Mouse (Mus musculus): Measurements from ENCODE around the gene Setdb2. TPM values are rescaled to one million over a fixed set of nuclear protein-coding genes. Genes with fewer than 3 reads are reported as not detected.
"Not testable (repeated sequence)": the region's sequence is repeated elsewhere in the genome, so short reads cannot be mapped to it uniquely, and the experiment has no call there.

Gene Setdb2
- polyA plus RNA-seq, 1 experiment from 2014 or later: 13.4 TPM

DNA sequence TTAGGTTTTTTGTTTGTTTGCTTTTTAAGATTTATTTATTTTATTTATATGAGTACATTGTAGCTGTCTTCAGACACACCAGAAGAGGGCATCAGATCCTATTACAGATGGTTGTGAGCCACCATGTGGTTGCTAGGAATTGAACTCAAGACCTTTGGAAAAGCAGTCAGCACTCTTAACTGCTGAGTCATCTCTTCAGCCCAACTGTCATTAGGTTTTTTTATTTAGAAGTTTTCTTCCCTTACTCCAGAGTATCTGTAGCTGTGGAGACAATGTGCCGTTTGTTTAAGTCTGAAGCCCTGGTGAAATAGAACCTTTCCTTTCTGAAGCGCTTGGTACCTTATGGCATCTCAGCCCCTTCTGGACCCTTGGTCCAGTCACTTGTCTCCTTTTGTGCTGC, 25.7 kb downstream of the Setdb2 start:
- H3K9me3 ChIP-seq (ENCODE audit: control insufficient read depth, low read length); ATAC-seq (replicated peaks; ENCODE audit: low FRiP score); H3K36me3 ChIP-seq (ENCODE audit: control insufficient read depth, insufficient read depth, low read length); H3K9ac ChIP-seq (ENCODE audit: low read depth, low read length); H3K4me3 ChIP-seq (ENCODE audit: low read depth, low read length); H3K4me1 ChIP-seq (replicated peaks; ENCODE audit: control insufficient read depth, insufficient read depth, low read length); H3K27ac ChIP-seq (ENCODE audit: low read depth, low read length); H3K4me2 ChIP-seq; DNase-seq (ENCODE audit: low spot score); H3K27me3 ChIP-seq (replicated peaks; ENCODE audit: control insufficient read depth, insufficient read depth, low read length): not testable (repeated sequence)
- 98% methylated on average over 2 of the region's 2 CpGs for WGBS

- DNase-seq (ENCODE audit: low spot score): no peak
- Histone ChIP-seq H3K4me2 (no peak overlapping the region), H3K9ac (ENCODE audit: low read depth, low read length) (no peak overlapping the region), H3K4me1 (replicated peaks; ENCODE audit: control insufficient read depth, insufficient read depth, low read length) (no peaks in the 10 kb centered on the region), H3K9me3 (ENCODE audit: control insufficient read depth, low read length) (no peaks in the 10 kb centered on the region), H3K27ac (ENCODE audit: low read depth, low read length) (no peak overlapping the region), H3K27me3 (replicated peaks; ENCODE audit: control insufficient read depth, insufficient read depth, low read length) (no peaks in the 10 kb centered on the region), H3K4me3 (ENCODE audit: low read depth, low read length) (no peak overlapping the region), H3K36me3 (ENCODE audit: control insufficient read depth, insufficient read depth, low read length) (no peaks in the 10 kb centered on the region)
- no peak for ATAC-seq (replicated peaks; ENCODE audit: low FRiP score)
- 64% methylated on average over 2 of the region's 2 CpGs for WGBS
Observed at GRCm38 (mm10) chr14:59396999-59397398, 43.7 kb downstream of the Setdb2 start.

DNA sequence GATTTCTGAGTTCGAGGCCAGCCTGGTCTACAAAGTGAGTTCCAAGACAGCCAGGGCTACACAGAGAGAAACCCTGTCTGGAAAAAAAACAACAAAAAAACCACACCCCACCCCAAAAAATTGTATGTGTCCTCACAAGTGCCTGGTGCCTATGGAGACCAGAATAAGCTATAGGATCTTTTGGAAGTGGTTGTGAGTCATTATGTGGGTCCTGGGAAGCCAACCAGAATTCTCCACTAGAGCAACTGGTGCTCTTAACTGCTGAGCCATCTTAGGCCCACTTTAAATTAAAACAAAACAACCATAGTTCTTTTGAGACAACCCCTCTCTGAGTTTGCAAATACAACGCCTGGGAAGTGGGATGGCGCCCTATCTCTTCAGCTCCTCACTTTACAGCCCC, 45.4 kb downstream of the Setdb2 start, which contains the start of gene Phf11c:
Gene Phf11c, minus strand, starts transcription at position 101 of the 400 bp plus-strand sequence.
- H3K4me2 ChIP-seq: no peak within 1 kb of the TSS
- no peaks in the 10 kb centered on the region for H3K36me3 ChIP-seq (ENCODE audit: control insufficient read depth, insufficient read depth, low read length)
- WGBS: 79% methylated on average over 3 of the region's 3 CpGs
- H3K9me3 ChIP-seq (ENCODE audit: control insufficient read depth, low read length): no peaks in the 10 kb centered on the region
- no peak for DNase-seq (ENCODE audit: low spot score)
- no peaks in the 10 kb centered on the region for H3K4me1 ChIP-seq (replicated peaks; ENCODE audit: control insufficient read depth, insufficient read depth, low read length)
- H3K4me3 ChIP-seq (ENCODE audit: low read depth, low read length): no peak within 1 kb of the TSS
- no peak for ATAC-seq (replicated peaks; ENCODE audit: low FRiP score)
- H3K27me3 ChIP-seq (replicated peaks; ENCODE audit: control insufficient read depth, insufficient read depth, low read length): no peaks in the 10 kb centered on the region
- H3K9ac ChIP-seq (ENCODE audit: low read depth, low read length): no peak within 1 kb of the TSS
- H3K27ac ChIP-seq (ENCODE audit: low read depth, low read length): no peak within 1 kb of the TSS

DNA sequence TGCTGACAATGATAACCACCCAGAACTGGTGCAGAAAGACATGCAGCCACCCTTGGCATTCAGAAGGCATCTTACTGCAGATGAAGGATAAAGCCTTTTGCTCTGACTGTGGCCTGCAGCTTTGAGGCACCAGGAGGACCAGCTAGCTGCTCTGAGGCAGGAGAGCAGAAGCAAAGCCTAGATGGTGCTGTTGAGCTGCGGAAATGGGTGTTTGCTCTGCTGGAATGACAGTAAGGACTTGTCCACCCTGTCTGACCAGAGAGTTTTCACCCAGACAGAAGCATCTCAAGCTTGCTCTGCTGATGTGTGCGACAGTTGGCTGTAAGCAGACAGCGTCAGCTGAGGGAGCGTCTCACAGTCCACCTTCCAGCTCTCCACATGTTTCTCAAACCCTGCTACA, 50.5 kb downstream of the Setdb2 start:
- H3K9ac ChIP-seq (ENCODE audit: low read depth, low read length); H3K4me3 ChIP-seq (ENCODE audit: low read depth, low read length); ATAC-seq (replicated peaks; ENCODE audit: low FRiP score); H3K4me2 ChIP-seq; H3K9me3 ChIP-seq (ENCODE audit: control insufficient read depth, low read length); DNase-seq (ENCODE audit: low spot score); H3K27ac ChIP-seq (ENCODE audit: low read depth, low read length); H3K27me3 ChIP-seq (replicated peaks; ENCODE audit: control insufficient read depth, insufficient read depth, low read length); H3K36me3 ChIP-seq (ENCODE audit: control insufficient read depth, insufficient read depth, low read length); H3K4me1 ChIP-seq (replicated peaks; ENCODE audit: control insufficient read depth, insufficient read depth, low read length): not testable (repeated sequence)
- 77% methylated on average over 4 of the region's 4 CpGs for WGBS

- Histone ChIP-seq H3K27me3 (replicated peaks; ENCODE audit: control insufficient read depth, insufficient read depth, low read length) (no peaks in the 10 kb centered on the region), H3K4me2 (no peak overlapping the region), H3K9ac (ENCODE audit: low read depth, low read length) (no peak overlapping the region), H3K36me3 (ENCODE audit: control insufficient read depth, insufficient read depth, low read length) (no peaks in the 10 kb centered on the region), H3K4me3 (ENCODE audit: low read depth, low read length) (no peak overlapping the region), H3K4me1 (replicated peaks; ENCODE audit: control insufficient read depth, insufficient read depth, low read length) (no peaks in the 10 kb centered on the region), H3K27ac (ENCODE audit: low read depth, low read length) (no peak overlapping the region), H3K9me3 (ENCODE audit: control insufficient read depth, low read length) (no peaks in the 10 kb centered on the region)
- WGBS: 77% methylated on average over 1 of the region's 1 CpGs
- ATAC-seq (replicated peaks; ENCODE audit: low FRiP score) (no peak), DNase-seq (ENCODE audit: low spot score) (no peak)
Observed at GRCm38 (mm10) chr14:59389532-59389931, 51.2 kb downstream of the Setdb2 start.

GRCm38 (mm10) chr14:59370348-59371068, 70.2 kb downstream of the Setdb2 start:
- H3K27ac ChIP-seq (ENCODE audit: low read depth, low read length): no peak overlapping the region
- ATAC-seq (replicated peaks; ENCODE audit: low FRiP score): no peak
- no peak overlapping the region for H3K4me3 ChIP-seq (ENCODE audit: low read depth, low read length)
- no peaks in the 10 kb centered on the region for H3K36me3 ChIP-seq (ENCODE audit: control insufficient read depth, insufficient read depth, low read length)
- H3K4me1 ChIP-seq (replicated peaks; ENCODE audit: control insufficient read depth, insufficient read depth, low read length): no peaks in the 10 kb centered on the region
- no peak overlapping the region for H3K9ac ChIP-seq (ENCODE audit: low read depth, low read length)
- DNase-seq (ENCODE audit: low spot score): no peak
- no peaks in the 10 kb centered on the region for H3K27me3 ChIP-seq (replicated peaks; ENCODE audit: control insufficient read depth, insufficient read depth, low read length)
- WGBS: 85% methylated on average over 25 of the region's 25 CpGs
- H3K9me3 ChIP-seq (ENCODE audit: control insufficient read depth, low read length): 0 out of 2 replicates have a peak, but pooled peaks cover 4% of the 10 kb centered on the region
- no peak overlapping the region for H3K4me2 ChIP-seq

DNA sequence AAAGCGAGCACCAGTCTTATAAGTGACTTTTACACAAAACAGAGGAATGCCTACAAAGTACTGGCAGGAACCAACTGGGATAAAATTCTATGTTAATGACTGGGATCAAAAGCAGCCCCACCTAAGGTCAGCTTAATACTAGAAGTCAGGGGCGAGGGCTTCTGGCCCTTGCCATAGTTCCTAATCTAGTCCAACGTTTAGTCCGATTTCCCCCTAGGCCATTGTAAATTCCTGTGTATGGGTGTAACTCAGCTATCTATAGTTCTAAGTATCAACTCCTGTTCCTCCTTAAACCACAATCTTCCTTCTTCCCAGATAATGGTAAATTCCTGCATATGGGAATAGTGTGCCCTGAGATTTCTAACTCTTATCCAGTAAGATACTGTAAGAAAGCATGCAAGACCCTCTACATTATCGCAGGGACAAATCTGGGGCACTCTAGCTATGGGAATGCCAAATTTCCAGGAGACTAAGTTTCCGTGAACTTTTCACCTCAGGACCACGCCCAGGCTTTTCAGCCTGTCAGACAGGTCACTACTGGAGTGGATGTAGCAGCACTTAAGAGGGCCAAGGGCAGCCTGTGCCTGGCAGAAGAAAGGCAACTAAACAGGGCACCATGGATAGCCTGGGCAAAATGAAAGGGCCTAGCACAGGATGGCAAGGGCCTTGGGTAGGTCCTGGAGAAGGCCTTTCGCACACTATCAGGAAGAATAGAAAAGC, 74.1 kb downstream of the Setdb2 start:
- H3K9ac ChIP-seq (ENCODE audit: low read depth, low read length): no peak overlapping the region
- 77% methylated on average over 8 of the region's 8 CpGs for WGBS
- DNase-seq (ENCODE audit: low spot score) (no peak), ATAC-seq (replicated peaks; ENCODE audit: low FRiP score) (no peak)
- 0 out of 2 replicates have a peak, but pooled peaks cover 2% of the 10 kb centered on the region for H3K9me3 ChIP-seq (ENCODE audit: control insufficient read depth, low read length)
- no peak overlapping the region for H3K27ac ChIP-seq (ENCODE audit: low read depth, low read length)
- H3K27me3 ChIP-seq (replicated peaks; ENCODE audit: control insufficient read depth, insufficient read depth, low read length): no peaks in the 10 kb centered on the region
- no peaks in the 10 kb centered on the region for H3K4me1 ChIP-seq (replicated peaks; ENCODE audit: control insufficient read depth, insufficient read depth, low read length)
- no peak overlapping the region for H3K4me3 ChIP-seq (ENCODE audit: low read depth, low read length)
- no peaks in the 10 kb centered on the region for H3K36me3 ChIP-seq (ENCODE audit: control insufficient read depth, insufficient read depth, low read length)
- H3K4me2 ChIP-seq: no peak overlapping the region

- Histone ChIP-seq H3K27ac (ENCODE audit: low read depth, low read length) (no peak within 1 kb of the TSS), H3K9ac (ENCODE audit: low read depth, low read length) (no peak within 1 kb of the TSS), H3K4me1 (replicated peaks; ENCODE audit: control insufficient read depth, insufficient read depth, low read length) (no peaks in the 10 kb centered on the region), H3K4me3 (ENCODE audit: low read depth, low read length) (no peak within 1 kb of the TSS), H3K27me3 (replicated peaks; ENCODE audit: control insufficient read depth, insufficient read depth, low read length) (no peaks in the 10 kb centered on the region), H3K4me2 (no peak within 1 kb of the TSS), H3K9me3 (ENCODE audit: control insufficient read depth, low read length) (no peaks in the 10 kb centered on the region), H3K36me3 (ENCODE audit: control insufficient read depth, insufficient read depth, low read length) (no peaks in the 10 kb centered on the region)
- 76% methylated on average over 6 of the region's 6 CpGs for WGBS
- ATAC-seq (replicated peaks; ENCODE audit: low FRiP score) (no peak), DNase-seq (ENCODE audit: low spot score) (no peak)
Observed at GRCm38 (mm10) chr14:59365244-59365644, 75.4 kb downstream of the Setdb2 start, which contains the start of gene Phf11d. Gene Phf11d (minus strand): TSS chr14:59365470.

All from liver, embryonic 11.5 days (tissue).